Mouse (Mus musculus): ENCODE data around the gene Tubb3. TPM values are rescaled to one million over a fixed set of nuclear protein-coding genes. Genes with fewer than 3 reads are reported as not detected.
"Not testable (repeated sequence)": the region's sequence is repeated elsewhere in the genome, so short reads cannot be mapped to it uniquely, and the experiment has no call there.

The Tubb3 gene
- total and polyA plus RNA-seq, 3 experiments: 1.8 to 3.1 (median 2.2) TPM

DNA sequence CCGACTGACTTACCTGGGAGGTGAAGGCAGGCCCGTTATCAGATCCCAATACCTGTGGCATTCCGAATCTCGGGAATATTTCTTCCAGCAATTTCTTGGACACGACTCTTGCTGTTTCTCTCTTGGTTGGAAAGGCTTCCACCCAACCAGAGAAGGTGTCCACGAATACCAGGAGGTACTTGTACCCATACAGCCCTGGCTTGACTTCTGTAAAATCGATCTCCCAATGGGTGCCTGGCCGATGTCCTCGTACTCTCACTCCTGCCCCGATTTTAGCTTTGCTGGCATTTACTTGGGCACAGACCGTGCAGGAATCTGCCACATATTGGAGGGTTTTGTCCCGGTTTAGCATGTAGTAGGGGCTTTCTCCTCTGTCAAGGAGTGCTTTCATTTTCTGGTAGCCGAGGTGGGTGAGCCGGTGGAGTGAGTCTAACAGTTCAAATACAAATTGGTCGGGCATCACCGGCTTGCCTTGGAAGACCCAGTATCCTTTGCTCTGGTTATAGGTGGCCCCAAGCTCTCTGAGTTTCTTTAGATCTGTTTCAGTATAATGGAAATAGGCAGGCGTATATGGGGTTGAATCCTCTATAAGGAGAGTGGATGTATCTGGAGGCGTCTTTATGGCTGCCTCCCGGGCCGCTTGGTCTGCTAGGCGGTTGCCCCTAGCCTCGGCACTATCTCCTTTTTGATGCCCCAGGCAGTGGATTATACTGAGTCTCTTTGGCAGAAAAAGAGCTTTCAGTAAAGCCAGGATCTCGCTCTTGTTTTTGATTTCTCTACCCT lies 17.9 kb downstream of the Tubb3 start:
- peak; percentile 49 for DNase-seq (ENCODE audit: extremely low read depth)
- Histone ChIP-seq H3K27ac (ENCODE audit: insufficient read depth, low read depth) (peak overlapping the region; percentile 94), H3K9me3 (replicated peaks; ENCODE audit: low read length) (peaks cover 58% of the 10 kb centered on the region), H3K9ac (ENCODE audit: insufficient read depth, low read depth) (peak overlapping the region; percentile 56), H3K4me2 (ENCODE audit: insufficient read depth, low read depth, poor library complexity, severe bottlenecking) (no peak overlapping the region), H3K79me2 (replicated peaks; ENCODE audit: control insufficient read depth, extremely low read depth, insufficient read depth, poor library complexity, severe bottlenecking) (peaks cover 28% of the 10 kb centered on the region), H3K4me3 (replicated peaks in 1 of 3; ENCODE audit: low read depth in 2 of 3, low read length in 2 of 3, poor library complexity in 1 of 3) (peak overlapping the region; percentile 53 to 66 (median 58)), H3K36me3 (replicated peaks in 1 of 2; ENCODE audit: control insufficient read depth in 1 of 2, insufficient read depth in 1 of 2, low read length in 1 of 2) (peaks cover 40 to 47% of the 10 kb centered on the region in 2 experiments), H3K4me1 (ENCODE audit: control insufficient read depth in 1 of 2, insufficient read depth in 2 of 2) (no peaks in the 10 kb centered on the region), H3K27me3 (replicated peaks) (no peaks in the 10 kb centered on the region)
- dilution Hi-C loops (cut with MboI; ENCODE audit: extremely low pct_ligation_motif_present, extremely low pct_unique_long_range_greater_than_20kb, low sequenced_read_pairs): no loop called here
- TF ChIP-seq SMC3 (IDR thresholded peaks at IDR 0.05; ENCODE audit: low read depth, low read length): peak; percentile 9; the same call in 1 of the 2 replicates
- TF ChIP-seq POLR2A (IDR thresholded peaks at IDR 0.05; ENCODE audit: low read depth, low read length): peak; percentile 74
- peak; percentile 78 for TF ChIP-seq RCOR1 (conservative IDR thresholded peaks at IDR 0.05; ENCODE audit: low read depth, low read length)
- TF ChIP-seq EP300 (IDR thresholded peaks at IDR 0.05; ENCODE audit: low read length): no peak
- 0 out of 2 replicates have a peak, but pooled peaks have one; percentile 3 for TF ChIP-seq ETS1 (conservative IDR thresholded peaks at IDR 0.05; ENCODE audit: low read depth, low read length)
- TF ChIP-seq MAX (IDR thresholded peaks at IDR 0.05; ENCODE audit: low read length): no peak
- no peak for TF ChIP-seq GABPA (IDR thresholded peaks at IDR 0.05; ENCODE audit: insufficient replicate concordance, low read depth, low read length)
- peak; percentile 42; the same call in 1 of the 2 replicates for TF ChIP-seq UBTF (IDR thresholded peaks at IDR 0.05; ENCODE audit: low read depth, low read length)
- peak; percentile 5; the same call in 1 of the 2 replicates for TF ChIP-seq BHLHE40 (IDR thresholded peaks at IDR 0.05; ENCODE audit: low read depth, low read length)
- TF ChIP-seq MAZ (IDR thresholded peaks at IDR 0.05; ENCODE audit: low read depth, low read length): no peak
- no peak for TF ChIP-seq ZNF384 (IDR thresholded peaks at IDR 0.05; ENCODE audit: low read depth, low read length)
- no peak for TF ChIP-seq ZC3H11A (IDR thresholded peaks at IDR 0.05; ENCODE audit: low read depth, low read length)
- no peak; the same call in 1 of the 2 replicates for TF ChIP-seq ZKSCAN1 (IDR thresholded peaks at IDR 0.05; ENCODE audit: borderline replicate concordance, low read depth, low read length)
- TF ChIP-seq MXI1 (IDR thresholded peaks at IDR 0.05; ENCODE audit: low read depth, low read length): no peak; the same call in none of the 2 replicates
- TF ChIP-seq SIN3A (IDR thresholded peaks at IDR 0.05; ENCODE audit: low read length): peak; percentile 5; the same call in 1 of the 2 replicates
- TF ChIP-seq E2F4 (IDR thresholded peaks at IDR 0.05; ENCODE audit: insufficient replicate concordance, low read depth, low read length): no peak
- peak; percentile 61 for TF ChIP-seq CHD2 (IDR thresholded peaks at IDR 0.05; ENCODE audit: low read length)
- 0 out of 2 replicates have a peak, but pooled peaks have one; percentile 30 for TF ChIP-seq TBP (conservative IDR thresholded peaks at IDR 0.05; ENCODE audit: low read depth, low read length)
- TF ChIP-seq POLR2AphosphoS2 (IDR thresholded peaks at IDR 0.05; ENCODE audit: low read depth, low read length): peak; percentile 86
- in situ Hi-C loops (cut with MboI; ENCODE audit: low pct_ligation_motif_present, low pct_unique_long_range_greater_than_20kb, low sequenced_read_pairs): no loop called here

GRCm38 (mm10) chr8:123429722-123430013 lies 18.4 kb downstream of the Tubb3 start:
- Histone ChIP-seq H3K4me3 (replicated peaks in 1 of 3; ENCODE audit: low read depth in 2 of 3, low read length in 2 of 3, poor library complexity in 1 of 3) (peak overlapping the region; percentile 53 to 66 (median 58)), H3K27ac (ENCODE audit: insufficient read depth, low read depth) (peak overlapping the region; percentile 94), H3K36me3 (replicated peaks in 1 of 2; ENCODE audit: control insufficient read depth in 1 of 2, insufficient read depth in 1 of 2, low read length in 1 of 2) (peaks cover 40 to 47% of the 10 kb centered on the region in 2 experiments), H3K79me2 (replicated peaks; ENCODE audit: control insufficient read depth, extremely low read depth, insufficient read depth, poor library complexity, severe bottlenecking) (peaks cover 28% of the 10 kb centered on the region), H3K9me3 (replicated peaks; ENCODE audit: low read length) (peaks cover 62% of the 10 kb centered on the region), H3K9ac (ENCODE audit: insufficient read depth, low read depth) (peak overlapping the region; percentile 56)
- peak; percentile 54 for DNase-seq (ENCODE audit: extremely low read depth)
- in situ Hi-C loops (cut with MboI; ENCODE audit: low pct_ligation_motif_present, low pct_unique_long_range_greater_than_20kb, low sequenced_read_pairs); H3K27me3 ChIP-seq (replicated peaks); dilution Hi-C loops (cut with MboI; ENCODE audit: extremely low pct_ligation_motif_present, extremely low pct_unique_long_range_greater_than_20kb, low sequenced_read_pairs); H3K4me1 ChIP-seq (ENCODE audit: control insufficient read depth in 1 of 2, insufficient read depth in 2 of 2); H3K4me2 ChIP-seq (ENCODE audit: insufficient read depth, low read depth, poor library complexity, severe bottlenecking): not testable (repeated sequence)
- TF ChIP-seq POLR2AphosphoS2 (IDR thresholded peaks at IDR 0.05; ENCODE audit: low read depth, low read length) (peak; percentile 14), USF2 (conservative IDR thresholded peaks at IDR 0.05; ENCODE audit: low read depth, low read length) (0 out of 2 replicates have a peak, but pooled peaks have one; percentile 13), RCOR1 (conservative IDR thresholded peaks at IDR 0.05; ENCODE audit: low read depth, low read length) (peak; percentile 59), MAX (IDR thresholded peaks at IDR 0.05; ENCODE audit: low read length) (0 out of 2 replicates have a peak, but pooled peaks have one; percentile 12), ETS1 (conservative IDR thresholded peaks at IDR 0.05; ENCODE audit: low read depth, low read length) (0 out of 2 replicates have a peak, but pooled peaks have one; percentile 6), NELFE (IDR thresholded peaks at IDR 0.05; ENCODE audit: low read depth, low read length) (0 out of 2 replicates have a peak, but pooled peaks have one; percentile 37), KAT2A (IDR thresholded peaks at IDR 0.05; ENCODE audit: insufficient replicate concordance, low read length) (0 out of 2 replicates have a peak, but pooled peaks have one; percentile 31), MEF2A (IDR thresholded peaks at IDR 0.05; ENCODE audit: borderline replicate concordance, low read depth, low read length) (peak; percentile 71), ZMIZ1 (IDR thresholded peaks at IDR 0.05; ENCODE audit: low read depth, low read length) (peak; percentile 79), IRF4 (IDR thresholded peaks at IDR 0.05; ENCODE audit: low read depth, low read length) (peak; percentile 71), MAZ (IDR thresholded peaks at IDR 0.05; ENCODE audit: low read depth, low read length) (0 out of 2 replicates have a peak, but pooled peaks have one; percentile 69), CHD1 (IDR thresholded peaks at IDR 0.05; ENCODE audit: low read depth, low read length) (peak; percentile 87), TCF12 (IDR thresholded peaks at IDR 0.05; ENCODE audit: low read depth, low read length) (peak; percentile 53), ZNF384 (IDR thresholded peaks at IDR 0.05; ENCODE audit: low read depth, low read length) (0 out of 2 replicates have a peak, but pooled peaks have one; percentile 14), CHD2 (IDR thresholded peaks at IDR 0.05; ENCODE audit: low read length) (peak; percentile 68), HCFC1 (IDR thresholded peaks at IDR 0.05; ENCODE audit: low read depth, low read length) (peak; percentile 45; the same call in 1 of the 2 replicates)
